Mouse (Mus musculus) testis, adult 2 months (tissue): ENCODE results near the gene Sun3.

Experiments
- CTCF ChIP-seq: fragments of 200-500 bp; IDR thresholded peaks from 2 replicates; pipeline ENCODE4 v1.5.1; 2012; ENCODE audit warnings: low read depth, mild to moderate bottlenecking, inconsistent platforms, low read length, moderate library complexity; ENCODE audit not compliant: control insufficient read depth, insufficient read depth, insufficient replicate concordance
- POLR2A ChIP-seq: fragments of 200-500 bp; IDR thresholded peaks from 2 replicates; pipeline ENCODE4 v1.6.1; 2012; ENCODE audit warnings: low read depth, mild to moderate bottlenecking, inconsistent platforms, low read length, moderate library complexity; ENCODE audit not compliant: control insufficient read depth

- no peak for TF ChIP-seq CTCF
- no peak for TF ChIP-seq POLR2A
Measured at GRCm38 (mm10) chr11:8972093-8972492, 76.7 kb downstream of the Sun3 start.
